Mouse (Mus musculus) heart, embryonic 13.5 days (tissue): ENCODE results near the gene Hist1h1t. TPM values are rescaled to one million over a fixed set of nuclear protein-coding genes. Genes with fewer than 3 reads are reported as not detected.
"Not testable (repeated sequence)": the region's sequence is repeated elsewhere in the genome, so short reads cannot be mapped to it uniquely, and the experiment has no call there.

Experiments used
- ATAC-seq: fragments of 200-750 bp; cut with Nextera tagmentation; 2 replicates; pipeline ENCODE4 v1.8.0; 2017; ENCODE audit warnings: moderate TSS enrichment; ENCODE audit not compliant: insufficient number of reproducible peaks, low FRiP score, low TSS enrichment; ENCODE audit errors: extremely low read depth
- H3K27ac ChIP-seq: fragments of 300-500 bp; sonication (generic); replicated peaks from 2 replicates; pipeline ENCODE4 v1.5.1; 2015; ENCODE audit warnings: moderate library complexity, mild to moderate bottlenecking, inconsistent platforms
- H3K27me3 ChIP-seq: fragments of 300-500 bp; sonication (generic); replicated peaks from 2 replicates; pipeline ENCODE4 v1.6.1; 2015; ENCODE audit warnings: mild to moderate bottlenecking, inconsistent platforms
- H3K36me3 ChIP-seq: fragments of 300-500 bp; sonication (generic); 2 replicates; pipeline ENCODE4 v1.6.1; 2015; ENCODE audit warnings: mild to moderate bottlenecking, inconsistent platforms
- H3K4me1 ChIP-seq: fragments of 300-500 bp; sonication (generic); 2 replicates; pipeline ENCODE4 v1.6.1; 2015; ENCODE audit warnings: inconsistent platforms
- H3K4me2 ChIP-seq: fragments of 300-500 bp; sonication (generic); 2 replicates; pipeline ENCODE4 v1.6.1; 2015; ENCODE audit warnings: inconsistent platforms, mild to moderate bottlenecking, moderate library complexity
- H3K4me3 ChIP-seq: fragments of 300-500 bp; sonication (generic); 2 replicates; pipeline ENCODE4 v1.5.1; 2015; ENCODE audit warnings: moderate library complexity, mild to moderate bottlenecking, inconsistent platforms
- H3K9ac ChIP-seq: fragments of 300-500 bp; sonication (generic); 2 replicates; pipeline ENCODE4 v1.6.1; 2015; ENCODE audit warnings: inconsistent platforms, mild to moderate bottlenecking, moderate library complexity
- H3K9me3 ChIP-seq: fragments of 300-500 bp; sonication (generic); 2 replicates; pipeline ENCODE4 v1.6.1; 2016; ENCODE audit warnings: inconsistent platforms
- WGBS: fragments of 180-500 bp; shearing (Covaris S2); methylation state at CpG from one replicate; pipeline ENCODE4 v1.1.7; 2015; ENCODE audit warnings: mixed read lengths; 5-methylcytosine and 5-hydroxymethylcytosine counted together
- polyA plus RNA-seq: library from polyadenylated mRNA; unstranded; fragments of >200 nt; fragmentation: Nextera tagmentation; extraction: Ambion mirVana; gene quantifications from 2 replicates; pipeline ENCODE4 v1.2.1, GENCODE M21; 2015

Hist1h1t gene
- polyA plus RNA-seq, 1 experiment from 2014 or later = not detected

- no peak overlapping the region for H3K4me2 ChIP-seq
- peaks cover 7% of the 10 kb centered on the region; the same call in 1 of the 2 replicates for H3K9me3 ChIP-seq
- peaks cover 12% of the 10 kb centered on the region for H3K4me1 ChIP-seq
- no peaks in the 10 kb centered on the region for H3K27me3 ChIP-seq
- H3K36me3 ChIP-seq = no peaks in the 10 kb centered on the region
- no peak overlapping the region for H3K27ac ChIP-seq
- 38% methylated on average over 11 of the region's 11 CpGs for WGBS
- no peak overlapping the region for H3K9ac ChIP-seq
- H3K4me3 ChIP-seq = no peak overlapping the region
- ATAC-seq = no peak
Observed at GRCm38 (mm10) chr13:23717176-23717575, 21.6 kb downstream of the Hist1h1t start.

GRCm38 (mm10) chr13:23717593-23718245 is 22.1 kb downstream of the Hist1h1t start:
- H3K4me1 ChIP-seq = peaks cover 12% of the 10 kb centered on the region
- not testable (repeated sequence) for H3K27ac ChIP-seq, H3K4me2 ChIP-seq, H3K36me3 ChIP-seq, H3K9me3 ChIP-seq, H3K9ac ChIP-seq, ATAC-seq, H3K27me3 ChIP-seq, H3K4me3 ChIP-seq
- 18% methylated on average over 2 of the region's 2 CpGs for WGBS

DNA sequence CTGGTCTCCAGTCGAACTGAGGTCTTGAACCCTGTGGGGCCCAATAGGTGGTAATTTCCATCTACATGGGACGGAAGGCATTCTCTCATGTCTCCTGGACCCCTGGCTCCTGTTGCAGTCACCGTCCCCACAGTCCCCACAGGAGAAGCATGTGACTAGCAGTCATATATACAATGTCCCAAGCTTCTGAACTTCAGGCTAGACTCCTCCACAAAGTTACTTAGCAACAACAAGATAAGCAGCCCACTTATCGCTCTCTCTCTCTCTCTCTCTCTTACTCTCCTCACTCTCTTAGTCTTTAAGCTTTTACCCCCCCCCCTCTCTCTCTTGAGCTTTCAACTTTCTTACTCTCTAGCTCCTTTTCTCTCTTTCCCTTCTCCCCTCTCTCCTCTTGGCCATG is 28.6 kb downstream of the Hist1h1t start:
- Histone ChIP-seq H3K36me3 (no peaks in the 10 kb centered on the region), H3K4me3 (no peak overlapping the region), H3K4me2 (0 out of 2 replicates have a peak overlapping the region, but pooled peaks have one; percentile 5), H3K27ac (no peak overlapping the region), H3K9ac (no peak overlapping the region), H3K27me3 (no peaks in the 10 kb centered on the region; the same call in 1 of the 2 replicates), H3K9me3 (peaks cover 7% of the 10 kb centered on the region; the same call in 1 of the 2 replicates), H3K4me1 (peaks cover 21% of the 10 kb centered on the region)
- no peak for ATAC-seq
- WGBS = 38% methylated on average over 4 of the region's 4 CpGs

DNA sequence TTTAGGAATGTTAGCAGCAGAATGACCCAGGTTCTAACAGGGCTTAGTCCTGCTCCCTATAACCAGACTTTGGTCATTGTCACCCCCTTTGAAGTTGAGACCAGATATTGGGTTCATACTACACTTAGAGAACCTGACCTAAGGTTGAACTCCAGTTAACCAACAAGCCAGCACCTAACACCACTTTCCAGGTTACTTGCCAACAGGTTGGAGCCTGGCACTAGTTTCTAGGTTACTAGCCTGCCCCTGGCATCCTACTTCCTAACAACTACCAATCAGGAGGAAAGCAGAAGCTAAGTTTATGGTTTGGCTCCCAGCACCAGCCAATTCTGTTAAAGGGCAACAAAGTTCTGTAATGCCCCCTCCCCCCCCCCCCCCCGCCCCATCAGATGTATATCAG is 29.6 kb downstream of the Hist1h1t start:
- Histone ChIP-seq H3K27me3 (no peaks in the 10 kb centered on the region; the same call in 1 of the 2 replicates), H3K4me3 (no peak overlapping the region), H3K36me3 (no peaks in the 10 kb centered on the region), H3K9ac (no peak overlapping the region), H3K4me2 (no peak overlapping the region), H3K9me3 (no peaks in the 10 kb centered on the region), H3K4me1 (peaks cover 21% of the 10 kb centered on the region), H3K27ac (no peak overlapping the region)
- ATAC-seq = no peak
- WGBS = no CpG with 5 or more reads among the region's 1 CpGs

- H3K4me2 ChIP-seq = no peak overlapping the region
- H3K27me3 ChIP-seq = no peaks in the 10 kb centered on the region; the same call in 1 of the 2 replicates
- no peaks in the 10 kb centered on the region for H3K9me3 ChIP-seq
- peaks cover 25% of the 10 kb centered on the region for H3K4me1 ChIP-seq
- no peak overlapping the region for H3K9ac ChIP-seq
- no peak overlapping the region for H3K27ac ChIP-seq
- WGBS = 68% methylated on average over 18 of the region's 18 CpGs
- no peaks in the 10 kb centered on the region for H3K36me3 ChIP-seq
- no peak for ATAC-seq
- no peak overlapping the region for H3K4me3 ChIP-seq
Observed at GRCm38 (mm10) chr13:23728472-23729191, 33.0 kb downstream of the Hist1h1t start.

DNA sequence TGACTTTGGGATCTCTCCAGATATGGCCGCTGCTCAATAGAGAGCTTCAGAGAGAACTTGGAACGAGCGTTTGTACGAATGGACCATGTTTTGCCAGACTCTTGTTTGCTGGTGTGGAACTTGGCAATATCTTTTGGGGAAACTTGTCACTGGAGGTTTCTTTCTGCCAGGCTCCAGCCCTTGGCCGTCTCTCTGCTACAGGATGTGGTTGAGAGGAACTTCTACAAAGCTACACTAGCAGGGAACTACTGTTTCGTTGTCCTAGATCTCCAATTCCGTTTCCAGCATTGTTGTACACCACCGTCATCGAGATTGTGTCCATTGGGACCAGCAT is 33.5 kb downstream of the Hist1h1t start:
- no peaks in the 10 kb centered on the region; the same call in 1 of the 2 replicates for H3K27me3 ChIP-seq
- H3K4me2 ChIP-seq = no peak overlapping the region
- H3K27ac ChIP-seq = no peak overlapping the region
- H3K4me3 ChIP-seq = no peak overlapping the region
- 86% methylated on average over 9 of the region's 9 CpGs for WGBS
- H3K9me3 ChIP-seq = no peaks in the 10 kb centered on the region
- no peak overlapping the region for H3K9ac ChIP-seq
- peaks cover 19% of the 10 kb centered on the region for H3K4me1 ChIP-seq
- ATAC-seq = no peak
- no peaks in the 10 kb centered on the region for H3K36me3 ChIP-seq

DNA sequence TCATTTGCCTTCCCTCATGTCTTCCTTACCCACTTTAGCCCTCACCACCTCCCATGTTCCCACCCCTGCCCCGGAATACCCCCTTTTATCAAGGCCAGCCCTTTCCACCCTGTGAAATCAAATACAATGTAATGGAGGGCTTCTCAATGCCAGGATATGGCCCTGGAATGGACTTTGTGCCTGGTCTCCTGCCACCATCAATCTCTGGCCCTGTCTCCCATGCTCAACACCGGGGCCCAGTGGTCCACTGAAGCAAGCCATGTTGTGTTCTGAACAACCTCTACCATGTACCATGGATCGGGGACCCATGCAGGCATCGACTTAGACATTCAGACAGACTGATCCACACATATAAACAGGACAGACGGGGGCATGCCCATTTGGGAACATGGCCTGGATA is 34.1 kb downstream of the Hist1h1t start:
- no peaks in the 10 kb centered on the region for H3K9me3 ChIP-seq
- H3K9ac ChIP-seq = no peak overlapping the region
- no peak overlapping the region for H3K4me2 ChIP-seq
- no peaks in the 10 kb centered on the region for H3K36me3 ChIP-seq
- H3K27me3 ChIP-seq = no peaks in the 10 kb centered on the region; the same call in 1 of the 2 replicates
- no peak overlapping the region for H3K4me3 ChIP-seq
- no peak overlapping the region for H3K27ac ChIP-seq
- H3K4me1 ChIP-seq = peaks cover 14% of the 10 kb centered on the region
- ATAC-seq = no peak
- WGBS = 83% methylated on average over 5 of the region's 5 CpGs

GRCm38 (mm10) chr13:23730479-23730878 is 34.9 kb downstream of the Hist1h1t start:
- Histone ChIP-seq H3K27ac (no peak overlapping the region), H3K4me2 (peak overlapping the region; percentile 36), H3K36me3 (no peaks in the 10 kb centered on the region), H3K9ac (no peak overlapping the region), H3K9me3 (no peaks in the 10 kb centered on the region), H3K27me3 (no peaks in the 10 kb centered on the region; the same call in 1 of the 2 replicates), H3K4me1 (peaks cover 11% of the 10 kb centered on the region), H3K4me3 (no peak overlapping the region)
- 16% methylated on average over 8 of the region's 8 CpGs for WGBS
- ATAC-seq = no peak

GRCm38 (mm10) chr13:23732156-23732804 is 36.7 kb downstream of the Hist1h1t start:
- WGBS = 21% methylated on average over 8 of the region's 8 CpGs
- Histone ChIP-seq H3K9me3 (no peaks in the 10 kb centered on the region), H3K36me3 (no peaks in the 10 kb centered on the region), H3K27me3 (no peaks in the 10 kb centered on the region), H3K4me1 (peaks cover 11% of the 10 kb centered on the region), H3K9ac (no peak overlapping the region), H3K4me3 (no peak overlapping the region), H3K27ac (no peak overlapping the region), H3K4me2 (no peak overlapping the region)
- ATAC-seq = no peak

DNA sequence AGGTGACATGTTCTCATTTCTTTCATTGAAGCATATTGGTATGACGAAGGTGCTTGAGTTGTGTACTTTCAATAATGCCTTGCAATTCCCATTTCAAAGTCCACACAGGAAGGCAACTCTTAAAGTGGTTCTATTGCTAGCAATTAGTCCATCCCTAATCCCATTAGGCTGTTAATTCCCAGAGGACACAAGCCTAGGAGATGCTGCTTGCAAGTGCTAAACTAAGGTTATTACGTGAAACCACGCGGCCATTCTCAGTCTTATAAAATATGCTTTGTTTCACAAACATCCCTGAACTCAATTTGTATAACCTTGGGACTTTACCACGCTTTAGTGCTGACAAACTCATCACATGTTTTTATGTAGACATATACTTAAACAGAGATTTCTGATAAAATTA is 41.5 kb downstream of the Hist1h1t start:
- no peak overlapping the region for H3K27ac ChIP-seq
- ATAC-seq = no peak
- no peak overlapping the region for H3K4me3 ChIP-seq
- H3K4me1 ChIP-seq = peaks cover 19% of the 10 kb centered on the region
- H3K27me3 ChIP-seq = no peaks in the 10 kb centered on the region
- H3K4me2 ChIP-seq = no peak overlapping the region
- WGBS = 87% methylated on average over 5 of the region's 5 CpGs
- no peaks in the 10 kb centered on the region for H3K36me3 ChIP-seq
- H3K9ac ChIP-seq = no peak overlapping the region
- no peaks in the 10 kb centered on the region for H3K9me3 ChIP-seq

DNA sequence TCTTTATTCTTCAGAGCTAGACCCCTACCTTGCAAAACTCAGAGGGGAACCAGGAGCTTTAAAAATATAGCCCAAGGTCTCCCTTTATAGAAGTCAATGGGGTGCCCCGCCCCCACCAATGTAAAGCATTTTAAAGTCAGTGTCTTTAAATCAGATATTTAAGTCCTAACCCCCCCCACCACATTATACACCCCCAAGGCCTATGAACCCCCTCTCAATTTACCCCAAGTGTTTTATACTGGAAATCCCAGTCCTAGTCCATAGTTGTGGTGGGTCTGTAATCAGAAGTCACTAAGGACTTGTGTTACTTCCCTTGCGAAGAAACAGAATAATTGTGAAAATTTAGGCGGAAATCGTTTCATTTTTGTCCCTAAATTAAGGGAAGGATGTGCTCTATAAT is 42.4 kb downstream of the Hist1h1t start:
- Histone ChIP-seq H3K9ac (peak overlapping the region; percentile 98), H3K36me3 (no peaks in the 10 kb centered on the region), H3K4me3 (peak overlapping the region; percentile 74), H3K9me3 (no peaks in the 10 kb centered on the region), H3K27ac (peak overlapping the region; percentile 100), H3K4me1 (peaks cover 23% of the 10 kb centered on the region), H3K4me2 (peak overlapping the region; percentile 98), H3K27me3 (no peaks in the 10 kb centered on the region)
- ATAC-seq = no peak
- 19% methylated on average over 4 of the region's 4 CpGs for WGBS
